Mouse (Mus musculus) forebrain, embryonic 12.5 days (tissue): ENCODE results near the gene Pygo2. TPM values are rescaled to one million over a fixed set of nuclear protein-coding genes. Genes with fewer than 3 reads are reported as not detected.
A peak's percentile ranks its signal among the peaks of the same experiment; 100 is the strongest.

Source experiments
- ATAC-seq: fragments of 200-750 bp; cut with Nextera tagmentation; 2 replicates; pipeline ENCODE4 v1.8.0; 2017; ENCODE audit warnings: moderate TSS enrichment; ENCODE audit not compliant: low FRiP score
- H3K27ac ChIP-seq: fragments of 300-500 bp; sonication (generic); 2 replicates; pipeline ENCODE4 v1.5.1; 2016; ENCODE audit warnings: mild to moderate bottlenecking
- H3K27me3 ChIP-seq: fragments of 300-500 bp; sonication (generic); 2 replicates; pipeline ENCODE4 v1.6.1; 2016; ENCODE audit warnings: mild to moderate bottlenecking
- H3K36me3 ChIP-seq: fragments of 300-500 bp; sonication (generic); replicated peaks from 2 replicates; pipeline ENCODE4 v1.6.1; 2016; ENCODE audit warnings: mild to moderate bottlenecking
- H3K4me1 ChIP-seq: fragments of 300-500 bp; sonication (generic); 2 replicates; pipeline ENCODE4 v1.6.1; 2016
- H3K4me2 ChIP-seq: fragments of 300-500 bp; sonication (generic); 2 replicates; pipeline ENCODE4 v1.6.1; 2016; ENCODE audit warnings: mild to moderate bottlenecking, moderate library complexity
- H3K4me3 ChIP-seq: fragments of 300-500 bp; sonication (generic); replicated peaks from 2 replicates; pipeline ENCODE4 v1.5.1; 2016; ENCODE audit warnings: mild to moderate bottlenecking
- H3K9ac ChIP-seq: fragments of 300-500 bp; sonication (generic); 2 replicates; pipeline ENCODE4 v1.6.1; 2016; ENCODE audit warnings: mild to moderate bottlenecking
- H3K9me3 ChIP-seq: fragments of 300-500 bp; sonication (generic); 2 replicates; pipeline ENCODE4 v1.6.1; 2016
- WGBS: fragments of 180-500 bp; shearing (Covaris S2); methylation state at CpG from one replicate; pipeline ENCODE4 v1.1.7; 2016; 5-methylcytosine and 5-hydroxymethylcytosine counted together
- polyA plus RNA-seq: library from polyadenylated mRNA; unstranded; fragments of >200 nt; fragmentation: Nextera tagmentation; extraction: Ambion mirVana; gene quantifications from 2 replicates; pipeline ENCODE4 v1.2.1, GENCODE M21; 2016

The Pygo2 gene
- polyA plus RNA-seq, 1 experiment from 2014 or later: 47.2 TPM

- H3K36me3 ChIP-seq: no peaks in the 10 kb centered on the region
- H3K4me1 ChIP-seq: peaks cover 19% of the 10 kb centered on the region
- no peak overlapping the region for H3K4me2 ChIP-seq
- H3K27me3 ChIP-seq: no peaks in the 10 kb centered on the region
- WGBS: 50% methylated on average over 1 of the region's 1 CpGs
- no peak overlapping the region for H3K4me3 ChIP-seq
- no peaks in the 10 kb centered on the region for H3K9me3 ChIP-seq
- H3K27ac ChIP-seq: no peak overlapping the region
- H3K9ac ChIP-seq: no peak overlapping the region
- no peak for ATAC-seq
Measured at GRCm38 (mm10) chr3:89455786-89456285, 25.8 kb downstream of the Pygo2 start.

- Histone ChIP-seq H3K4me3 (no peak overlapping the region), H3K9ac (no peak overlapping the region), H3K4me2 (no peak overlapping the region), H3K4me1 (peaks cover 17% of the 10 kb centered on the region), H3K27me3 (no peaks in the 10 kb centered on the region), H3K36me3 (0 out of 2 replicates have a peak, but pooled peaks cover 6% of the 10 kb centered on the region), H3K27ac (no peak overlapping the region), H3K9me3 (no peaks in the 10 kb centered on the region)
- 34% methylated on average over 10 of the region's 10 CpGs for WGBS
- ATAC-seq: no peak
Measured at GRCm38 (mm10) chr3:89456726-89457665, 27.0 kb downstream of the Pygo2 start.

DNA sequence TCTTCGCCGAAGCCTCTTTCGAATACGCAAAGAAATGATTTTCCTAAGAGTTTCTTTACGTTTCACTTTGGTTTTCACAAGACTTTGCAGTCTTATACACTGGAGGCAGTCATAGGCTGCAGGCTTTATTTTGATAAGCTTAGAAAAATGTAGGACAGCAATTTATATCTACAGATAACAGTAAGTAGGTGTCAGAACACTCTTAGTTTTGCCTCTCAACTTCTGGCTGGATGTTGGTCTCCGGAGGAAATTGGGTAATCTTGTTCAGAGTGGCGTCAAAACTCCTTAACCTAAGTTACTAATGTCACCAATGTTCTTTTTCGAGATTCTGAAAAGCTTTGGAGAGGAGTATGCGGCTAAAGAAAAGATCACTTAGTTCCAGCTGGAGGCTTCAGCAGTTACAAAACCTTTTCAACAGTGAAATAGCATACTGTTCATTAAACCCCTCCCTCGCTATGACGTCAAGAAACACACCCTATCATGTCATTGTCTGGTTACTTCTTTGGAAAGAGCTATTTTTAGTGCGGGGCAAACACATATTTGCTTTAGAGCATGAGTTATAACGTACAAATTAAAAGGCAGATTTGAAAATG is 28.5 kb downstream of the Pygo2 start:
- 0 out of 2 replicates have a peak, but pooled peaks cover 10% of the 10 kb centered on the region for H3K36me3 ChIP-seq
- no peak overlapping the region; the same call in 1 of the 2 replicates for H3K9ac ChIP-seq
- no peaks in the 10 kb centered on the region for H3K27me3 ChIP-seq
- no peaks in the 10 kb centered on the region for H3K9me3 ChIP-seq
- ATAC-seq: peak; percentile 28; the same call in 1 of the 2 replicates
- H3K4me2 ChIP-seq: peak overlapping the region; percentile 80
- H3K4me3 ChIP-seq: peak overlapping the region; percentile 58
- 44% methylated on average over 13 of the region's 13 CpGs for WGBS
- H3K4me1 ChIP-seq: peaks cover 16% of the 10 kb centered on the region
- H3K27ac ChIP-seq: peak overlapping the region; percentile 46; the same call in 1 of the 2 replicates

DNA sequence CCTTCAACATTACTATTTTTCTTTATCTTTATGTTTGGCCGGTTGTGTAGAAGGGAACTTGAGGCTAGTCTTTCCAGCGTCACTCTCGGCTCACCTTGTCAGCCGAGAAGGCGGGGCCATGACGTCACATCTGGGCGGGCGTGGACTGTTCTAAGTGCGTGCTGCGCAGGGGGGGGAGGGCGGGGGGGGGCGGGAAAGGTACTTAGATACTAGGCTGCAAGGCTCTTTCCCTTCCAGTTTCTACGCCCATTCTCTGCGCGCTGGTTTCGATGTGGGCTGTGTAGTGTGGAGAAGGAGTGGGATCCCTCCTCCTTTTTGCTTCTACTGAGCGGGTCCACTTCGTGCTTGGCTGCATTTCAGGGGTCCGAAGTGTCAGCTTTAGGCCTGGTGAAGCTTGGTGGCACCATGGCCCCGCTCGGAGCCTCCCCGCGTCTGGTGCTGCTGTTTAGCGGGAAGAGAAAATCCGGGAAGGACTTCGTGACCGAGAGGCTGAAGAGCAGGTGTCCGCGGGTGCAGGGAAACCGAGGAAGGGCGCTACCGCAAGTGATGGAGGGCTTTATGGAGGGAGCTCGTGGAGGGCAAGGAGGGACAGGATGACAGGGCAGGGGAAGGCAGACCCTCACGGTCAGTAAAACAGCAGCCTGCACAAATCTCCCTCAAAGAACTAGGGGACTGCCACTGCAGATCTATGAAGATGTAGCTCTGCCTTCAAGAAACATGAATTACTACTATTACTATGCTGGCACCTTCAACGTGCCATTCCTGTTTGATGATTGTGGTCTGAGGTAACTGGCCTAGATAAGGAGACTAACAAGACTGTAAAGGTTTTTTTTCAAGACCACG is 29.2 kb downstream of the Pygo2 start:
- Histone ChIP-seq H3K4me1 (peaks cover 16% of the 10 kb centered on the region), H3K36me3 (peaks cover 12% of the 10 kb centered on the region; the same call in 1 of the 2 replicates), H3K4me2 (peak overlapping the region; percentile 80), H3K27ac (peak overlapping the region; percentile 87), H3K9ac (peak overlapping the region; percentile 73), H3K27me3 (no peaks in the 10 kb centered on the region), H3K4me3 (peak overlapping the region; percentile 58), H3K9me3 (no peaks in the 10 kb centered on the region)
- WGBS: 2% methylated on average over 32 of the region's 36 CpGs
- ATAC-seq: peak; percentile 92

DNA sequence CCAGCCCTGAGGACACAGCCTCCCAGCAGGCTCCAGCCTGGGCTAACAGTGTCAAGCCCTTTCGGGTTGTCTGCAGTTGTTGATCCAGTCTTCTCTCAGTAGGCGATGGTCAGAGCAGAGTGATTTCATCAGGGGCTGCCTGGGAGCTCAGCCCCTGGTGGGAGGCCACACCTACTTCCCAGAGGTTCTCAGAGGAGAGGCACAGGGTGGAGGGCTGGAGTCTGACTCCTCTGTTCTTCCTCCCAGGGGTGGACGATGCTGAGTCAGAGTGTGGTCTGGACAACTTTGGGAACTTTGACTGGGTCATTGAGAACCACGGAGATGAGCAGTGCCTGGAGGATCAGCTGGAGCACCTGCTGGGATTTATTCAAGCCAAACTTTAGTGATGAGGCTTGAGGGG is 38.3 kb downstream of the Pygo2 start:
- no peak for ATAC-seq
- Histone ChIP-seq H3K27ac (no peak overlapping the region), H3K4me1 (no peaks in the 10 kb centered on the region), H3K27me3 (no peaks in the 10 kb centered on the region), H3K36me3 (peaks cover 35% of the 10 kb centered on the region), H3K4me2 (no peak overlapping the region), H3K9me3 (no peaks in the 10 kb centered on the region), H3K4me3 (no peak overlapping the region), H3K9ac (no peak overlapping the region)
- 41% methylated on average over 4 of the region's 4 CpGs for WGBS

DNA sequence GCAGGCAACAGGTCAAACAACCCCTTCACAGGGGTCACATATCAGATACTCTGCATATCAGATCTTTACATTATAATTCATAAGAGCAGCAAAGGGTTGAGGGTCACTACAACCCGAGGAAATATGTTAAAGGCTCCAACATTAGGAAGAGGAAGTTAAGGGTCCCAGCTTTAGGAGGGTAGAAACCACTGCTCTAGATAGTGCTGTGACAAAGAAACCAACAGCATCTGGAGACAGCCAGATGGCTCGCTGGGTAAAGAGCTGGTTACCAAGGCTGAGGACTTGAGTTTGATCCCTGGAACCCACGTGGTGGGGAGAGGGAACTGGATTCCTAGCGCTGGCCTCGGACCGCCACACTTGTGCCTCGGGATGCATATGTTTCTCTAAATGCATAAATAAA is 42.3 kb downstream of the Pygo2 start:
- no peak overlapping the region for H3K9ac ChIP-seq

DNA sequence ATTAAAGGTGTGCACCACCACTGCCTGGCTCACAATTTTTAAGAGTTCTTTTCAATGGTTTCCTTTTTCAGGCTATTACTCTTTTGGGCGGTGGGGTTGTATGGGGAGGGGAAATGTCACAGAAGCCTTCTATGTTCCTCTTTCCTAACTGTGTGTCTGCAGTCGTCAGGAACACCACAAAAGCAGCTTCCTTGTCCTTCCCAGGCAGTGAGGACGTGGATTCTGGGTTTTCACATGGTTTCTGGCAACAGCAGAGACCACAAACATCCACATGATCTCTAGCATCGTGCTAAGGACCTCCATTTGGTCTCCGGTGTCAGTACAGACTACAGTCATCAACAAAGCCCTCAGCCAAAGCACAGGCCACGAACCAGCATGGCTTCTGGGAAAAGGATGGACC is 43.8 kb downstream of the Pygo2 start:
- no peak overlapping the region for H3K4me3 ChIP-seq
- no peak overlapping the region for H3K27ac ChIP-seq
- no peaks in the 10 kb centered on the region for H3K4me1 ChIP-seq
- no peaks in the 10 kb centered on the region for H3K27me3 ChIP-seq
- no peaks in the 10 kb centered on the region for H3K9me3 ChIP-seq
- ATAC-seq: no peak
- H3K4me2 ChIP-seq: no peak overlapping the region
- no peak overlapping the region for H3K9ac ChIP-seq
- H3K36me3 ChIP-seq: peaks cover 11% of the 10 kb centered on the region
- WGBS: 80% methylated on average over 6 of the region's 6 CpGs

More for the DNA sequence above, 42.3 kb downstream of the Pygo2 start:
- Histone ChIP-seq H3K4me2 (no peak overlapping the region), H3K27ac (no peak overlapping the region), H3K36me3 (peaks cover 26% of the 10 kb centered on the region), H3K4me1 (no peaks in the 10 kb centered on the region), H3K4me3 (no peak overlapping the region), H3K9me3 (no peaks in the 10 kb centered on the region), H3K27me3 (no peaks in the 10 kb centered on the region)
- 87% methylated on average over 7 of the region's 7 CpGs for WGBS
- ATAC-seq: no peak

- Histone ChIP-seq H3K4me1 (no peaks in the 10 kb centered on the region), H3K36me3 (no peaks in the 10 kb centered on the region), H3K9me3 (no peaks in the 10 kb centered on the region), H3K4me2 (no peak overlapping the region), H3K27ac (no peak overlapping the region), H3K27me3 (no peaks in the 10 kb centered on the region), H3K9ac (no peak overlapping the region), H3K4me3 (no peak overlapping the region)
- no peak for ATAC-seq
- WGBS: 85% methylated on average over 6 of the region's 6 CpGs
Measured at GRCm38 (mm10) chr3:89479055-89479454, 49.0 kb downstream of the Pygo2 start.

DNA sequence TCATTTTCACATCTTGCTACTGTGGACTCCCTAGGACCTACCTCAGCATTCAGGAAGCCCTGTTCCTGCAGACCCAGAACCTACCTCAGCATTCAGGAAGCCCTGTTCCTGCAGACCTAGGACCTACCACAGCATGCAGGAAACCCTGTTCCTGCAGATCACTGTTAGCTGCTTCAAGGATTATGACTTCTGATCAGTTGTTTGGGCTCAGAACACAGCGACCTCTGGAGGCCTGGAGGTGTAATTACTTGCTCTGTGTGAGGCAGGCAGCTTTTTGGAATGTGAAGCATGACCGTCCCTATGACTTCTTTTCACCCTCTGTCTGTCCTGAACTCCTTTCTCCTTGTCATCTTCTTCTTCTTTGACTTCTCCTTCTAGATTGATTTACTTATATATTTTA is 51.5 kb downstream of the Pygo2 start:
- WGBS: 39% methylated on average over 2 of the region's 2 CpGs
- no peak overlapping the region for H3K4me3 ChIP-seq
- H3K4me1 ChIP-seq: no peaks in the 10 kb centered on the region
- H3K9ac ChIP-seq: no peak overlapping the region
- no peak overlapping the region for H3K27ac ChIP-seq
- no peak for ATAC-seq
- H3K9me3 ChIP-seq: no peaks in the 10 kb centered on the region
- peaks cover 3% of the 10 kb centered on the region; the same call in 1 of the 2 replicates for H3K27me3 ChIP-seq
- no peaks in the 10 kb centered on the region for H3K36me3 ChIP-seq
- H3K4me2 ChIP-seq: no peak overlapping the region

DNA sequence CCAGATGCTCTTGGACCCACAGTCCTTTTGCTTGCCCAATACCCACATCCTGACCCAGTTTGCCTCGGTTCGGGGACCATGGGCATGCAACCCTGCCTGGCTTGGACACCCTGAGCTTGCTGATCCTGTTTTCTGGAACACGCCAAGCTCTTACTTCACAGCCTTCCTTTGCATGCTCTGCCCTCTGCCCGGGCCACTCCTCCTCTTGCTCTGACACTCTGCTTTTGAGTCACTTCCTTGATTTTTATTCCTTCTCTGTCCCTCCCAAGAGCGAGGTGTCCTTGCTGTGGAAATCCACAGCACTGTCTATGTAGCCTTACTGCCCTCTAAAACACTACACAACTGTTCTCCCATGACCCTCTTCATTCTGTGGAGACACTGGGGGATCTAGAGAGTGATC is 52.2 kb downstream of the Pygo2 start:
- Histone ChIP-seq H3K9ac (no peak overlapping the region), H3K36me3 (no peaks in the 10 kb centered on the region), H3K4me3 (no peak overlapping the region), H3K4me1 (no peaks in the 10 kb centered on the region), H3K27me3 (peaks cover 3% of the 10 kb centered on the region), H3K9me3 (no peaks in the 10 kb centered on the region), H3K4me2 (no peak overlapping the region), H3K27ac (no peak overlapping the region)
- WGBS: 95% methylated on average over 5 of the region's 5 CpGs
- no peak for ATAC-seq
